Mouse (Mus musculus) ovary, postnatal 10 days (tissue): ENCODE measurements around the gene Commd1.

Experiments
- DNase-seq: peaks from one replicate; pipeline ENCODE4 v3.0.0; 2022; ENCODE audit warnings: low spot score

Commd1 gene

GRCm38 (mm10) chr11:22981984-22982757 is at the start of gene Commd1, which contains the start of gene Gm28048:
TSS of gene Commd1 (minus strand) at chr11:22982382.
TSS of gene Gm28048 (minus strand) at chr11:22982090.
- peak; percentile 99 for DNase-seq

- DNase-seq: no peak
These were observed 47.2 kb upstream of the Commd1 start for GRCm38 (mm10) chr11:23029399-23029798.

- DNase-seq: no peak
These were observed 46.8 kb upstream of the Commd1 start for GRCm38 (mm10) chr11:23028957-23029356.

- DNase-seq: no peak
These were observed 42.0 kb upstream of the Commd1 start for GRCm38 (mm10) chr11:23024169-23024568.

GRCm38 (mm10) chr11:23023155-23023554 is 41.0 kb upstream of the Commd1 start:
- DNase-seq: no peak

- DNase-seq: no peak
These were observed 38.7 kb upstream of the Commd1 start for GRCm38 (mm10) chr11:23020841-23021240.

- DNase-seq: no peak
These were observed 38.1 kb upstream of the Commd1 start for GRCm38 (mm10) chr11:23020116-23020770.

- DNase-seq: no peak
These were observed 35.8 kb upstream of the Commd1 start for GRCm38 (mm10) chr11:23017943-23018342.

- no peak for DNase-seq
These were observed 32.8 kb upstream of the Commd1 start for GRCm38 (mm10) chr11:23014996-23015395.

- no peak for DNase-seq
These were observed 31.6 kb upstream of the Commd1 start for GRCm38 (mm10) chr11:23013580-23014294.

GRCm38 (mm10) chr11:23013096-23013495 is 30.9 kb upstream of the Commd1 start:
- no peak for DNase-seq

GRCm38 (mm10) chr11:23008824-23009200 is 26.6 kb upstream of the Commd1 start:
- no peak for DNase-seq

- DNase-seq: peak; percentile 57
These were observed 26.1 kb upstream of the Commd1 start for GRCm38 (mm10) chr11:23008181-23008823.

GRCm38 (mm10) chr11:23007481-23008180 is 25.4 kb upstream of the Commd1 start, which contains the start of gene Fam161a:
TSS of gene Fam161a (plus strand) at chr11:23007531.
- DNase-seq: peak; percentile 38

- DNase-seq: no peak
These were observed 24.9 kb upstream of the Commd1 start for GRCm38 (mm10) chr11:23007166-23007480.

GRCm38 (mm10) chr11:23005276-23005675 is 23.1 kb upstream of the Commd1 start:
- no peak for DNase-seq

GRCm38 (mm10) chr11:22998308-22998707 is 16.1 kb upstream of the Commd1 start:
- DNase-seq: no peak

- no peak for DNase-seq
These were observed 13.3 kb upstream of the Commd1 start for GRCm38 (mm10) chr11:22995461-22995860.

GRCm38 (mm10) chr11:22994271-22994670 is 12.1 kb upstream of the Commd1 start:
- no peak for DNase-seq

GRCm38 (mm10) chr11:22991218-22991835 is 9.1 kb upstream of the Commd1 start:
- DNase-seq: no peak

- peak; percentile 90 for DNase-seq
These were observed 8.4 kb upstream of the Commd1 start, which contains the start of gene Cct4 for GRCm38 (mm10) chr11:22990393-22991126. TSS of gene Cct4 (plus strand) at chr11:22990519.
